Mouse (Mus musculus) testis, adult 2 months (tissue): ENCODE measurements around the gene Cenpv. TPM values are rescaled to one million over a fixed set of nuclear protein-coding genes. Genes with fewer than 3 reads are reported as not detected.

Experiments
- H3K27ac ChIP-seq: fragments of 200-500 bp; 2 replicates; pipeline ENCODE4 v1.5.1; 2012; ENCODE audit warnings: low read depth, low read length; ENCODE audit not compliant: control insufficient read depth, insufficient read depth
- H3K27me3 ChIP-seq: fragments of 200-500 bp; 2 replicates; pipeline ENCODE4 v1.6.1; 2012; ENCODE audit warnings: mild to moderate bottlenecking, low read length, moderate library complexity; ENCODE audit not compliant: control insufficient read depth, insufficient read depth
- H3K36me3 ChIP-seq: fragments of 200-500 bp; 2 replicates; pipeline ENCODE4 v1.6.1; 2012; ENCODE audit warnings: mild to moderate bottlenecking, low read length; ENCODE audit not compliant: control insufficient read depth, insufficient read depth
- H3K4me1 ChIP-seq: fragments of 200-500 bp; 2 replicates; pipeline ENCODE4 v1.6.1; 2012; ENCODE audit warnings: low read length; ENCODE audit not compliant: control insufficient read depth, insufficient read depth
- H3K4me3 ChIP-seq: fragments of 200-500 bp; 2 replicates; pipeline ENCODE4 v1.5.1; 2012; ENCODE audit warnings: low read depth, mild to moderate bottlenecking, low read length, moderate library complexity, mixed read lengths; ENCODE audit not compliant: control insufficient read depth
- CTCF ChIP-seq: fragments of 200-500 bp; IDR thresholded peaks from 2 replicates; pipeline ENCODE4 v1.5.1; 2012; ENCODE audit warnings: low read depth, mild to moderate bottlenecking, inconsistent platforms, low read length, moderate library complexity; ENCODE audit not compliant: control insufficient read depth, insufficient read depth, insufficient replicate concordance
- POLR2A ChIP-seq: fragments of 200-500 bp; IDR thresholded peaks from 2 replicates; pipeline ENCODE4 v1.6.1; 2012; ENCODE audit warnings: low read depth, mild to moderate bottlenecking, inconsistent platforms, low read length, moderate library complexity; ENCODE audit not compliant: control insufficient read depth
- polyA plus RNA-seq: library from polyadenylated mRNA; depleted of rRNA; stranded (reverse); fragments of >200 nt; gene quantifications from 2 replicates; pipeline ENCODE4 v1.2.3, GENCODE M21; 2012; rRNA removed

Gene Cenpv
- polyA plus RNA-seq, 1 experiment, result 878 TPM

GRCm38 (mm10) chr11:62487540-62488350, 51.3 kb downstream of the Cenpv start:
- Histone ChIP-seq H3K27ac (no peak overlapping the region), H3K4me3 (no peak overlapping the region), H3K4me1 (no peaks in the 10 kb centered on the region), H3K27me3 (no peaks in the 10 kb centered on the region), H3K36me3 (no peaks in the 10 kb centered on the region)
- no peak for TF ChIP-seq CTCF
- no peak for TF ChIP-seq POLR2A

GRCm38 (mm10) chr11:62486949-62487348, 52.1 kb downstream of the Cenpv start:
- H3K4me3 ChIP-seq, result no peak overlapping the region
- no peaks in the 10 kb centered on the region for H3K36me3 ChIP-seq
- H3K27me3 ChIP-seq, result no peaks in the 10 kb centered on the region
- H3K27ac ChIP-seq, result no peak overlapping the region
- no peaks in the 10 kb centered on the region for H3K4me1 ChIP-seq
- TF ChIP-seq CTCF, result no peak
- no peak for TF ChIP-seq POLR2A

GRCm38 (mm10) chr11:62479581-62479980, 59.5 kb downstream of the Cenpv start:
- H3K27ac ChIP-seq, result no peak overlapping the region
- H3K4me3 ChIP-seq, result no peak overlapping the region

GRCm38 (mm10) chr11:62478931-62479330, 60.1 kb downstream of the Cenpv start:
- H3K27ac ChIP-seq, result no peak overlapping the region; the same call in 1 of the 2 replicates
- TF ChIP-seq POLR2A (no peak), CTCF (no peak)
- H3K4me3 ChIP-seq, result no peak overlapping the region
- H3K36me3 ChIP-seq, result no peaks in the 10 kb centered on the region
- no peaks in the 10 kb centered on the region for H3K27me3 ChIP-seq
- H3K4me1 ChIP-seq, result no peaks in the 10 kb centered on the region

More at GRCm38 (mm10) chr11:62479581-62479980, 59.5 kb downstream of the Cenpv start:
- Histone ChIP-seq H3K27me3 (no peaks in the 10 kb centered on the region), H3K36me3 (no peaks in the 10 kb centered on the region), H3K4me1 (no peaks in the 10 kb centered on the region)
- TF ChIP-seq POLR2A (no peak), CTCF (no peak)

- no peak for TF ChIP-seq POLR2A
- no peak for TF ChIP-seq CTCF
- no peaks in the 10 kb centered on the region for H3K4me1 ChIP-seq
- no peak overlapping the region for H3K4me3 ChIP-seq
- H3K36me3 ChIP-seq, result no peaks in the 10 kb centered on the region
- H3K27ac ChIP-seq, result no peak overlapping the region
- no peaks in the 10 kb centered on the region for H3K27me3 ChIP-seq
Measured at GRCm38 (mm10) chr11:62476156-62476555, 62.9 kb downstream of the Cenpv start.

Other genes with a start within 250 kb of the Cenpv start
- 5.7 and 5.8 TPM in 2 replicates for gene Pigl, start 80.8 kb downstream of the Cenpv start, polyA plus RNA-seq
- gene Ncor1, start 80.7 kb downstream of the Cenpv start, polyA plus RNA-seq, result 73.7 and 76.2 TPM in 2 replicates
- gene Ubb, start 11.9 kb upstream of the Cenpv start, polyA plus RNA-seq, result 5,144 and 5,757 TPM in 2 replicates
- 0.67 and 0.97 TPM in 2 replicates for gene Trpv2, start 35.2 kb upstream of the Cenpv start, polyA plus RNA-seq
- gene Lrrc75a, start 109.3 kb upstream of the Cenpv start, polyA plus RNA-seq, result 6.8 and 8.0 TPM in 2 replicates
- gene Mmgt2, start 109.4 kb upstream of the Cenpv start, polyA plus RNA-seq, result 5.2 and 8.6 TPM in 2 replicates
- 2.0 and 2.7 TPM in 2 replicates for gene Zfp287, start 192.6 kb upstream of the Cenpv start, polyA plus RNA-seq
- gene Gm10428, start 213.8 kb upstream of the Cenpv start, polyA plus RNA-seq, result not detected in 2 replicates